Mouse (Mus musculus) limb, embryonic 10.5 days (tissue): ENCODE data around the gene Stard5. TPM values are rescaled to one million over a fixed set of nuclear protein-coding genes. Genes with fewer than 3 reads are reported as not detected.

ENCODE experiments used
- DNase-seq: peaks from one replicate; pipeline ENCODE4 v3.0.0-alpha.2; 2017; ENCODE audit warnings: low spot score
- H3K27ac ChIP-seq: fragments of 300-500 bp; sonication (generic); 2 replicates; pipeline ENCODE4 v1.5.1; 2016; ENCODE audit warnings: mild to moderate bottlenecking
- H3K27me3 ChIP-seq: fragments of 300-500 bp; sonication (generic); 2 replicates; pipeline ENCODE4 v1.6.1; 2016; ENCODE audit warnings: low read depth, mild to moderate bottlenecking; ENCODE audit not compliant: poor library complexity, severe bottlenecking
- H3K36me3 ChIP-seq: fragments of 300-500 bp; sonication (generic); 2 replicates; pipeline ENCODE4 v1.6.1; 2016; ENCODE audit warnings: mild to moderate bottlenecking, moderate library complexity
- H3K4me1 ChIP-seq: fragments of 300-500 bp; sonication (generic); 2 replicates; pipeline ENCODE4 v1.6.1; 2016
- H3K4me3 ChIP-seq: fragments of 300-500 bp; sonication (generic); 2 replicates; pipeline ENCODE4 v1.5.1; 2016; ENCODE audit warnings: mild to moderate bottlenecking, moderate library complexity
- H3K9me3 ChIP-seq: fragments of 300-500 bp; sonication (generic); replicated peaks from 2 replicates; pipeline ENCODE4 v1.6.1; 2016; ENCODE audit warnings: mild to moderate bottlenecking
- WGBS: fragments of 180-500 bp; shearing (Covaris S2); methylation state at CpG from one replicate; pipeline ENCODE4 v1.1.7; 2016; 5-methylcytosine and 5-hydroxymethylcytosine counted together
- polyA plus RNA-seq: library from polyadenylated mRNA; unstranded; fragments of >200 nt; fragmentation: Nextera tagmentation; extraction: Ambion mirVana; gene quantifications from 2 replicates; pipeline ENCODE4 v1.2.1, GENCODE M21; 2016

Stard5 gene
- polyA plus RNA-seq, 1 experiment from 2014 or later: 18.1 TPM

GRCm38 (mm10) chr7:83660273-83660691, 28.5 kb downstream of the Stard5 start:
- H3K27ac ChIP-seq: no peak overlapping the region
- no peak for DNase-seq
- 92% methylated on average over 11 of the region's 11 CpGs for WGBS
- H3K36me3 ChIP-seq: no peaks in the 10 kb centered on the region
- H3K4me1 ChIP-seq: peaks cover 2% of the 10 kb centered on the region
- no peaks in the 10 kb centered on the region for H3K27me3 ChIP-seq
- no peaks in the 10 kb centered on the region for H3K9me3 ChIP-seq
- no peak overlapping the region for H3K4me3 ChIP-seq

DNA sequence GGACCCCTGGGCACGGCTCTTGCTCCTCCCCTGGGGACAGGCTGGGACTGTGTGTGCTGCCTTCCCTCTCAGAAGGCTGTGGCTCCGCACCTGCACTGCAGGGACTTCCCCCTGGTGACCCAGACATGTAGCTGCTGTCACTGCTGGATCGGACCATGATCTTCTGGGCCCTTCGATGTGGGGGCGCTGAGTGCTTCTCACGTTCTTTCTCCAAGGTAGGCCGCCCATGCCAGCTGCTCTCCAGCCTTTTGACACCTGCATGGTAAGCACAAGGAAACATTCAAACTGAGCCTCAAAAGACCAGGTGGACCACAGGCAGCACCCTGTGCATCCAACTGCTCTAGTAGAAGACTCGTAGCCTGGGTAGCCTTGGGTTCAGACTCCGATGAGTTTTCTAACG, 29.3 kb downstream of the Stard5 start:
- no peak overlapping the region for H3K27ac ChIP-seq
- no peak for DNase-seq
- no peak overlapping the region for H3K4me3 ChIP-seq
- 90% methylated on average over 10 of the region's 10 CpGs for WGBS
- no peaks in the 10 kb centered on the region for H3K9me3 ChIP-seq
- H3K36me3 ChIP-seq: no peaks in the 10 kb centered on the region
- no peaks in the 10 kb centered on the region for H3K27me3 ChIP-seq
- no peaks in the 10 kb centered on the region for H3K4me1 ChIP-seq

- Histone ChIP-seq H3K4me1 (no peaks in the 10 kb centered on the region), H3K27ac (no peak overlapping the region), H3K4me3 (no peak overlapping the region), H3K27me3 (no peaks in the 10 kb centered on the region), H3K9me3 (no peaks in the 10 kb centered on the region), H3K36me3 (no peaks in the 10 kb centered on the region)
- WGBS: 94% methylated on average over 3 of the region's 3 CpGs
- no peak for DNase-seq
Measured at GRCm38 (mm10) chr7:83661763-83662162, 30.0 kb downstream of the Stard5 start.

- Histone ChIP-seq H3K27ac (no peak overlapping the region), H3K27me3 (no peaks in the 10 kb centered on the region), H3K9me3 (no peaks in the 10 kb centered on the region), H3K4me3 (no peak overlapping the region), H3K4me1 (no peaks in the 10 kb centered on the region), H3K36me3 (no peaks in the 10 kb centered on the region)
- no peak for DNase-seq
- WGBS: 87% methylated on average over 6 of the region's 6 CpGs
Measured at GRCm38 (mm10) chr7:83662711-83663375, 31.1 kb downstream of the Stard5 start.

DNA sequence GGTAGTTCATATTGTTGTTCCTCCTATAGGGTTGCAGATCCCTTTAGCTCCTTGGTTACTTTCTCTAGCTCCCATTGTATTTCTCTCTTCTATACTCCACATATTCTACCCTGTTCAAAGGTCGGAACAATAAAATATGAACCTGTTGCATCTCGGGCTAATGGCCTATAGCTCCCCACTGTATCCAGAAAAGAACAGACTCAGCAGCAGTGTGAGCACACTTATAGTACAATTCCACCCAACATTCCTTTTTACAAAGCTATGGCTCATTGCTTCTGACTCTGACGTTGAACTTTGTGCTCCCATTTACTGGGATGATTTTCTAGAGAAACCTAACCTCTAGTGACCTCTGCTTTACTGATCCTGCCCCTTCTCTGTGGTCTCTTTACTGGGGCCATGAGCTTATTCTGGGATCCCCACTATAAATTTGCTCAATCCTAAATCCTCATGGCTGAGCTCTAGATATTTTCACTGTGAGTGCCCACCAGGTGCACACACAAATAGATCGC, 34.4 kb downstream of the Stard5 start:
- Histone ChIP-seq H3K4me3 (no peak overlapping the region), H3K4me1 (no peaks in the 10 kb centered on the region), H3K27ac (no peak overlapping the region), H3K27me3 (no peaks in the 10 kb centered on the region), H3K9me3 (no peaks in the 10 kb centered on the region), H3K36me3 (no peaks in the 10 kb centered on the region)
- 93% methylated on average over 4 of the region's 4 CpGs for WGBS
- no peak for DNase-seq

GRCm38 (mm10) chr7:83667936-83668645, 36.3 kb downstream of the Stard5 start:
- no peak for DNase-seq

GRCm38 (mm10) chr7:83668724-83669123, 37.0 kb downstream of the Stard5 start:
- no peaks in the 10 kb centered on the region for H3K27me3 ChIP-seq
- 16% methylated on average over 1 of the region's 1 CpGs for whole genome bisulfite sequencing
- H3K4me3 ChIP-seq: no peak overlapping the region
- H3K4me1 ChIP-seq: no peaks in the 10 kb centered on the region
- H3K36me3 ChIP-seq: no peaks in the 10 kb centered on the region
- no peak overlapping the region for H3K27ac ChIP-seq
- peak; percentile 70 for DNase-seq
- no peaks in the 10 kb centered on the region for H3K9me3 ChIP-seq

More at GRCm38 (mm10) chr7:83667936-83668645, 36.3 kb downstream of the Stard5 start:
- WGBS: 83% methylated on average over 5 of the region's 5 CpGs
- H3K36me3 ChIP-seq: no peaks in the 10 kb centered on the region
- H3K4me3 ChIP-seq: no peak overlapping the region
- no peaks in the 10 kb centered on the region for H3K9me3 ChIP-seq
- no peaks in the 10 kb centered on the region for H3K4me1 ChIP-seq
- H3K27me3 ChIP-seq: no peaks in the 10 kb centered on the region
- no peak overlapping the region for H3K27ac ChIP-seq

DNA sequence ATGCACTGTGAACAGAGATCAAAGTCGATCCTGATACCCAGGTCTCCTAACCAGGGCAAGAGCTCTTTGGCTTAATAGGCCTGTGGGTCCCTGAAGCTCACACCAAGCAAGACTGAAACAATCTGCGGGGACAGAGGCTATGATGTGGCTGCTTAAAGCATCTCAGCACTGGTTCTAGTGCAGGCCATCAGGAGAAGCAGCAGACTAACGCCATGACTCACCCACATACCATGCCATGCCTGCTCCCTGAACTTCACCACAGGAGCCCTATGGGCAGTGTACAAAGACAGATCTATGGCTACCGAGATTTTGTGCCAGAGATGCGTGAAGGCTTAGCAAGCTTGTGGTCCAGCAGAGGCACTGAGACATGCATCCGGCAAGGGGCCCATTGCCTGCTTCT, 39.8 kb downstream of the Stard5 start:
- Histone ChIP-seq H3K36me3 (no peaks in the 10 kb centered on the region), H3K4me3 (no peak overlapping the region), H3K4me1 (no peaks in the 10 kb centered on the region), H3K27ac (no peak overlapping the region), H3K27me3 (no peaks in the 10 kb centered on the region), H3K9me3 (no peaks in the 10 kb centered on the region)
- WGBS: 89% methylated on average over 6 of the region's 6 CpGs
- no peak for DNase-seq

DNA sequence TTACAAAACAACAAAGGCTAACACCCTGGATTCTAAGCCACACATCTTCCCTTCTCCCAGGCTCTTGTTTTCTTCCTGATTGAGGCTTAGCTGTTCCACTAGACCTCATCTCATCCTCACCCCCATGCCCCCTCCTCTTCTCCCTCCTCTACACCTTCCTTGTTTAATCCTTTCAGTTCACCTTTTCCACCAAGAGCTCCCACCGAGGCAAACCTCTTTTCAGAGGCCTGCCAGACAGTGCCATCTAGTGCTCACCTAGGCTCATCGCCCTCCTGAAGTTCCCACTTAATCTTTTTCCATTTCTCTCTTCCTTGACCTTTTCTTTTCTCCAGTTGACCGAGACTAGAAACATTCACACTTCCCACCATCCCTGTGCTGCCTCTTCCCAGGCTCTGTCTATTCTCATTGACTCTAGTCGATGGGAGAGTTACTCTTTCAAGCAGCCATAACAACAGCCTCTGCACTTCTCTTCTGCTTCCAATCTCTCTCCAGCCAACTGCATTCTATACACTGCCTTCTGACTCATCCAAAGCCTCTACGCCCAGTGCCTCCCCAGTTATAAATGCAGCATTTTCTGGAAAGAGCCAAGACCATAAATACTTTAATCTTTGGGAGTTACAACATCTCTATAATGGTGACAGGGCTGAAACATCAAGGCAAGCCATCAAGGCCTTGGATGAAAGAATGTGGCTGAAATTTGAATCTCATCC, 43.9 kb downstream of the Stard5 start:
- no peak for DNase-seq
- H3K4me1 ChIP-seq: peaks cover 7% of the 10 kb centered on the region; the same call in 1 of the 2 replicates
- WGBS: 36% methylated on average over 5 of the region's 5 CpGs
- no peak overlapping the region for H3K4me3 ChIP-seq
- H3K36me3 ChIP-seq: no peaks in the 10 kb centered on the region
- no peak overlapping the region for H3K27ac ChIP-seq
- H3K9me3 ChIP-seq: no peaks in the 10 kb centered on the region
- H3K27me3 ChIP-seq: no peaks in the 10 kb centered on the region

GRCm38 (mm10) chr7:83677296-83677695, 45.5 kb downstream of the Stard5 start:
- Histone ChIP-seq H3K9me3 (no peaks in the 10 kb centered on the region), H3K27ac (no peak overlapping the region), H3K4me3 (no peak overlapping the region), H3K4me1 (peaks cover 8% of the 10 kb centered on the region), H3K27me3 (no peaks in the 10 kb centered on the region), H3K36me3 (no peaks in the 10 kb centered on the region)
- DNase-seq: no peak
- 84% methylated on average over 3 of the region's 3 CpGs for WGBS

DNA sequence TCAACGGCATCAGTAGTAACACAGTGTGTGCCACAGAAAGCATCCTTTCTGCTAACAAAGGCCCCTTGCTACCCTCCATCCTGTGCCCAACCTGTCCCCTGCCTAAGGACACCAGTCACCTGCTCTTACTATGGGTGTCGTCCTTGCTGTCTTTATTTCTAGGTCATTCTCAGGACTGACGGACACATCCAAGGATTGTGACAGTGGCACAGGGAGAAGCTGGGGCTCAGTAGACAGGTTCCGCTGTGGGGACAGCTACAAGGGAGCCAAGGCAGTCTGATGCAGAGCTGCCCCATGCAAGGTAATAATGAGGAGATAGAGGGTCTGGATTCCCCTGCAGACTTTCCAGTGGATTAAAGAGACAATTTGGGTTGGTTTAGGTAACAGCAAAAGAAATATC, 46.7 kb downstream of the Stard5 start:
- Histone ChIP-seq H3K27ac (no peak overlapping the region), H3K4me1 (peaks cover 20% of the 10 kb centered on the region), H3K4me3 (no peak overlapping the region), H3K27me3 (no peaks in the 10 kb centered on the region), H3K36me3 (no peaks in the 10 kb centered on the region), H3K9me3 (no peaks in the 10 kb centered on the region)
- no peak for DNase-seq
- WGBS: 90% methylated on average over 4 of the region's 4 CpGs

DNA sequence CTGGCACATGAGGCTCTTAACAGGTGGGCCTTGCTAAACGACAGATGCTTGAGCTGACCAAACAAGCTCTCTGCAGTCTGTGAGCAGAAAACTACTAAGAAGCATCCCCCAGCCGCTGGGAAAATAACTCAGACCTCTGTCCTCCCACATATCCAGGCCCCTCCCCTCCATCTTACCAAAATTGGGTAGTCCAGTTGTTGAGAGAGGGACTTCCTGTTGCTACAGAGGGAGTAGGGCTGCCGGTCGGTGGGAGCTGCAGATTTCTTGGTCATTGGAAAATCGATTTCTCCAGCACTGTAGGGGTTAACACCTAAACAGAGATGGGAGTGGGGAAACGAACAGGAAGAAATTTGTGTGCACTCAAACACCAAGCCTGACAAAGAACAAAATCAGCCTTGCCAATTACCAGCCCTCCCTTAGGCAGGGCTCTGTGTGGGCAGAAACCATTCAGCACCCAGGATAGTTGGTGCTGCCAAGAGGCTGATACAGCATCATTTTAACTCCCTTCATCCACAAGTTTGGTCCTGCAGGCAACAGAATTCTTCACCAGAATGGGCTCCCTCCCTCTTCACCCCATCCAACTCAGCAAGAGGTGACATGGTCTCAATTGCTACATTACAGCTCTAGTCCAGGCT, 51.0 kb downstream of the Stard5 start:
- Histone ChIP-seq H3K27me3 (no peaks in the 10 kb centered on the region), H3K36me3 (no peaks in the 10 kb centered on the region), H3K4me1 (peaks cover 41% of the 10 kb centered on the region), H3K9me3 (no peaks in the 10 kb centered on the region), H3K27ac (peak overlapping the region; percentile 47), H3K4me3 (no peak overlapping the region)
- DNase-seq: no peak
- WGBS: 47% methylated on average over 6 of the region's 6 CpGs
